Mouse (Mus musculus): Measurements from ENCODE around the gene Trim30d. TPM values are rescaled to one million over a fixed set of nuclear protein-coding genes. Genes with fewer than 3 reads are reported as not detected.

Trim30d gene
- polyA plus RNA-seq, 1 experiment, result 0.25 TPM

GRCm38 (mm10) chr7:104445961-104446645 lies 61.5 kb downstream of the Trim30d start:
- peak overlapping the region; percentile 54 for H3K27ac ChIP-seq (ENCODE audit: control insufficient read depth, insufficient read depth, low read depth, low read length)
- H3K36me3 ChIP-seq (ENCODE audit: control insufficient read depth, insufficient read depth, low read length), result no peaks in the 10 kb centered on the region
- TF ChIP-seq POLR2A (IDR thresholded peaks at IDR 0.05; ENCODE audit: control insufficient read depth, low read depth, low read length), result no peak
- no peak for TF ChIP-seq CTCF (IDR thresholded peaks at IDR 0.05; ENCODE audit: control insufficient read depth, insufficient read depth, insufficient replicate concordance, low read depth, low read length)
- H3K4me1 ChIP-seq (ENCODE audit: control insufficient read depth, insufficient read depth, low read length), result no peaks in the 10 kb centered on the region
- no peaks in the 10 kb centered on the region for H3K27me3 ChIP-seq (ENCODE audit: control insufficient read depth, insufficient read depth, low read length)
- no peak overlapping the region for H3K4me3 ChIP-seq (ENCODE audit: control insufficient read depth, low read depth, low read length)

Other genes starting within 250 kb of the Trim30d start
- 0.11 and 0.16 TPM in 2 replicates for gene Trim5, start 219.8 kb downstream of the Trim30d start, polyA plus RNA-seq (2012; rRNA removed)
- 0.54 and 1.1 TPM in 2 replicates for gene Trim12a, start 192.4 kb downstream of the Trim30d start, polyA plus RNA-seq (2012; rRNA removed)
- gene Trim34b, start 178.4 kb downstream of the Trim30d start, polyA plus RNA-seq (2012; rRNA removed), result 0.24 and 0.74 TPM in 2 replicates
- 0.40 and 0.98 TPM in 2 replicates for gene Trim12c, start 154.5 kb downstream of the Trim30d start, polyA plus RNA-seq (2012; rRNA removed)
- 0.07 and 0.08 TPM in 2 replicates for gene Trim30b, start 138.0 kb downstream of the Trim30d start, polyA plus RNA-seq (2012; rRNA removed)
- not detected in 2 replicates for gene Trim30c, start 107.0 kb downstream of the Trim30d start, polyA plus RNA-seq (2012; rRNA removed)
- 0.17 and 0.32 TPM in 2 replicates for gene Trim30a, start 42.7 kb downstream of the Trim30d start, polyA plus RNA-seq (2012; rRNA removed)
- not detected in 2 replicates for gene Olfr651, start 42.3 kb upstream of the Trim30d start, polyA plus RNA-seq (2012; rRNA removed)
- 0.20 TPM in 1 of 2 replicates, not detected in the other for gene Olfr652, start 53.1 kb upstream of the Trim30d start, polyA plus RNA-seq (2012; rRNA removed)
- 0.06 and 0.19 TPM in 2 replicates for gene Olfr653, start 69.5 kb upstream of the Trim30d start, polyA plus RNA-seq (2012; rRNA removed)
- 0.64 and 0.87 TPM in 2 replicates for gene Olfr654, start 79.2 kb upstream of the Trim30d start, polyA plus RNA-seq (2012; rRNA removed)
- not detected in 2 replicates for gene Olfr655, start 93.9 kb upstream of the Trim30d start, polyA plus RNA-seq (2012; rRNA removed)
- not detected in 2 replicates for gene Olfr656, start 106.1 kb upstream of the Trim30d start, polyA plus RNA-seq (2012; rRNA removed)
- not detected in 2 replicates for gene Olfr657, start 116.9 kb upstream of the Trim30d start, polyA plus RNA-seq (2012; rRNA removed)
- not detected in 2 replicates for gene Olfr658, start 139.5 kb upstream of the Trim30d start, polyA plus RNA-seq (2012; rRNA removed)
- not detected in 2 replicates for gene Olfr659, start 158.9 kb upstream of the Trim30d start, polyA plus RNA-seq (2012; rRNA removed)
- gene Olfr661, start 178.7 kb upstream of the Trim30d start, polyA plus RNA-seq (2012; rRNA removed), result not detected in 2 replicates